Mouse (Mus musculus) cerebellum, adult 2 months (tissue): ENCODE measurements at regions not wholly inside any gene's neighbourhood (a gene's known extent, or its start where the extent isn't known, plus 50 kb on each side); places are given as distances from the start of the nearest gene placed in this dataset.

Source experiments
- DNase-seq, 2 experiments: peaks; one replicate each; pipeline ENCODE4 v3.0.0; 2021
- H3K27ac ChIP-seq: fragments of 200-500 bp; 2 replicates; pipeline ENCODE4 v1.5.1; 2012; ENCODE audit warnings: low read length, control low read depth, inconsistent platforms; ENCODE audit not compliant: insufficient read depth
- H3K27me3 ChIP-seq: fragments of 200-500 bp; 2 replicates; pipeline ENCODE4 v1.6.1; 2012; ENCODE audit warnings: inconsistent platforms, mild to moderate bottlenecking, low read length, moderate library complexity; ENCODE audit not compliant: control insufficient read depth, insufficient read depth
- H3K4me1 ChIP-seq: fragments of 200-500 bp; 2 replicates; pipeline ENCODE4 v1.6.1; 2011; ENCODE audit warnings: low read length; ENCODE audit not compliant: control insufficient read depth, insufficient read depth
- H3K4me3 ChIP-seq: fragments of 200-500 bp; replicated peaks from 2 replicates; pipeline ENCODE3; 2011; ENCODE audit warnings: mild to moderate bottlenecking, low read depth, low read length, control low read depth; ENCODE audit not compliant: insufficient read depth
- CTCF ChIP-seq: fragments of 200-500 bp; IDR thresholded peaks from 2 replicates; pipeline ENCODE4 v1.5.1; 2011; ENCODE audit warnings: low read depth, mild to moderate bottlenecking, control low read depth, low read length, moderate library complexity, borderline replicate concordance; ENCODE audit not compliant: insufficient read depth
- POLR2A ChIP-seq: fragments of 200-500 bp; IDR thresholded peaks from 2 replicates; pipeline ENCODE4 v1.6.1; 2011; ENCODE audit warnings: low read length, control low read depth, borderline replicate concordance; ENCODE audit not compliant: insufficient read depth
- WGBS: fragments of 180-500 bp; shearing (Covaris S2); methylation state at CpG from one replicate; pipeline ENCODE4 v1.1.7; 2018; 5-methylcytosine and 5-hydroxymethylcytosine counted together

GRCm38 (mm10) chrX:142488078-142488477 lies 97.7 kb upstream of the Acsl4 start:
- Histone ChIP-seq H3K27ac (no peak overlapping the region), H3K27me3 (no peaks in the 10 kb centered on the region), H3K4me1 (no peaks in the 10 kb centered on the region), H3K4me3 (no peak overlapping the region)
- 92% methylated on average over 4 of the region's 4 CpGs for WGBS
- DNase-seq: no peak
- no peak for TF ChIP-seq POLR2A
- no peak for TF ChIP-seq CTCF

GRCm38 (mm10) chrX:142490093-142490717 lies 99.9 kb upstream of the Acsl4 start:
- 72% methylated on average over 7 of the region's 8 CpGs for WGBS
- TF ChIP-seq CTCF: no peak
- TF ChIP-seq POLR2A: no peak
- no peaks in the 10 kb centered on the region for H3K27me3 ChIP-seq
- no peak for DNase-seq
- H3K4me1 ChIP-seq: no peaks in the 10 kb centered on the region
- H3K4me3 ChIP-seq: no peak overlapping the region
- no peak overlapping the region for H3K27ac ChIP-seq

DNA sequence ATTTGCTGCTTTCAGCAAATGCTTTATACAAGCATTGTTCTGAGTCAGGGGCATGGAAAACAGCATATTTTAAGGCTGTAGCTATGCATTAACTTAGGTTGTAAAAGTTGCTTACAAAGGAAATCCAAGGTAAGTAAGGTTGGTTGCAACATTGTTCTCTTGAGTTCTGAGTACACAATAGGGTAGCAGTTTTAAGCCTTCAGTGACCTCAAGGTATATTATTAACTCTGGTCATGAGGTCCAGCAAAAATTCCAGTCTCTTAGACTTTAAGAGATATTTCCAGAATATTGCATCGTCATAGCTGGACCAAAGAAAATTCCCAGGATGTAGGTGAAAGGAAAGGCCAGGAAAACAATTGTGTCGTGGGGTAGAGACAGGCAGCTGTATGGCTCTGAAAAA lies 110.8 kb upstream of the Acsl4 start:
- Histone ChIP-seq H3K27me3 (no peaks in the 10 kb centered on the region), H3K27ac (no peak overlapping the region), H3K4me1 (no peaks in the 10 kb centered on the region), H3K4me3 (no peak overlapping the region)
- no peak for DNase-seq
- 78% methylated on average over 2 of the region's 2 CpGs for WGBS
- TF ChIP-seq CTCF (no peak), POLR2A (no peak)

GRCm38 (mm10) chrX:142504962-142505361 lies 114.6 kb upstream of the Acsl4 start:
- no peak overlapping the region for H3K27ac ChIP-seq
- WGBS: 73% methylated on average over 2 of the region's 2 CpGs
- no peak for TF ChIP-seq POLR2A
- no peak for TF ChIP-seq CTCF
- no peak overlapping the region for H3K4me3 ChIP-seq
- H3K27me3 ChIP-seq: no peaks in the 10 kb centered on the region
- no peaks in the 10 kb centered on the region for H3K4me1 ChIP-seq
- DNase-seq: no peak

DNA sequence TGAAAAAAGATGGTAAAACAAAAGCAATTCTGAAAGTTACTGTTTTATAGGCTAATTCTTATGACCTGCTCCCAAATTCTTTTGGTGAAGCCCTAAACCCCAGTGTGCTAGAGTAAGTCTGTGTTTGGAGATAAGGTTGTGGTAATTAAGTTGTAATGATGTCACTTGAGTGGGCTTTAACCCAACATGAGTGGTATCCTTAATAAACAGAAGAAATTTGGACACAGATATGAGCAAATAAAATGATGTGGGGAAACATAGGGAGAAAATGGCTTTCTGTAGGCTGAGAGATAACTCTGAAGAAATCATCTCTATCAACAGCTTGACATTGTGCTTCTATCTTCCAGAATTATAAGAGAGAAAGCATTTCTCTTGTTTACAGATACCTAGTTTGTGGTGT lies 117.1 kb upstream of the Acsl4 start:
- Histone ChIP-seq H3K4me3 (no peak overlapping the region), H3K4me1 (no peaks in the 10 kb centered on the region), H3K27me3 (no peaks in the 10 kb centered on the region), H3K27ac (no peak overlapping the region)
- no peak for DNase-seq
- TF ChIP-seq CTCF: no peak
- no peak for TF ChIP-seq POLR2A

DNA sequence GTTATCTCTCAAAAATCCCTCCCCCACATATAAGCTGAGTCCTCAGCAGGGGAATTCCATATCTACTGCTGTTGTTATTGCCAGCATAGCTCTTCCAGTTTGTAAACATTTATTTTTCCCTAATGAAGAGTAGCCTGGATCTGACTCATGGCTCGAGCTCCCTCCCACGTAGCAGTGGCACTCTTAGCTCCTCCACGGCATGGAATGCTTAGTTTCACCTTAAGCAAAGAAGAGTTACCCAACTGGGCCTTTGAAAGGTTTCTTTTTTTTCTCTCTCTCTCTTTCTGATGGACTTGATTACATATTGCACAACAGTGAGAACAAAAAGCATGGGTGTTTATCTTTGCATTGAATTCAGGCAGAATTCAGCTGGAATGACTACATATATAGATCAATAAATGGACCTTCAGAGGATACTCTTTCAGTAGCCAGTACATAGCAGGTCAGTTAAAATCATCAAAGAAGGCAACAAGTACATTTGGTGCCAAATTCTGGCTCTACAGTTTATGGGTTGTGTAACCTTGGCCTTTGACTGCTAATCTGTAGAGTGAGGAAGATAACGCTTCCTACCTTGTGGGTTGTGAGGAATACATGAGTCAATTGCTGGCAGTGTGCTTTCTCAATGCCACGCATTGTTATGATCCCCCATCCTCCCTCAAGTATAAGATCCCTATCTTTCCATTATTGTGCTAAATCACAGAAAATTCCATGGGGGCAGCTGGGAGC lies 126.2 kb upstream of the Acsl4 start:
- 89% methylated on average over 5 of the region's 5 CpGs for WGBS
- no peaks in the 10 kb centered on the region for H3K4me1 ChIP-seq
- DNase-seq: no peak
- no peaks in the 10 kb centered on the region for H3K27me3 ChIP-seq
- TF ChIP-seq CTCF: no peak
- no peak for TF ChIP-seq POLR2A
- no peak overlapping the region for H3K27ac ChIP-seq
- no peak overlapping the region for H3K4me3 ChIP-seq

DNA sequence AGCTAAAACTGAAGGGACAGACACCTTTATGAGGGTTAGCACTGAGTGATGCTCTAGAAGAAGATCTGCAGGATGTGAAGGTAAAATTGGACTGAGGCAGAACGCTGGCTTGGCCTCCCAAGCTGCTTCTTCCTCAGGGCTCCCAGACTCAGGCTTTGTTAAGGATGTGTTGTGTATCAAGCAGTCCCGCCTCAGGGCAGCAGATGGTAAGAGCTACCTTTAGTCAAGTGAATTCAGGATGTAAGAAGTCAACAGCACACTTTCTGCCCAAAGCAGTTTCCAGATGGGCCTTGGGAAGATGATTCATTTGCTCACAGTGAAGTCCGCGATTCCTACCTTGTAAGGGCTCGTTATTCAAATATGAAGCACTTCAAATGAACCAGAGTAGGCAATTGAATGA lies 126.9 kb upstream of the Acsl4 start:
- no peak overlapping the region for H3K4me3 ChIP-seq
- WGBS: 90% methylated on average over 5 of the region's 5 CpGs
- H3K4me1 ChIP-seq: no peaks in the 10 kb centered on the region
- no peaks in the 10 kb centered on the region for H3K27me3 ChIP-seq
- no peak overlapping the region for H3K27ac ChIP-seq
- DNase-seq: no peak
- TF ChIP-seq POLR2A: no peak
- no peak for TF ChIP-seq CTCF

- no peak for DNase-seq
- TF ChIP-seq POLR2A (no peak), CTCF (no peak)
- Histone ChIP-seq H3K4me3 (no peak overlapping the region), H3K27me3 (no peaks in the 10 kb centered on the region), H3K4me1 (no peaks in the 10 kb centered on the region), H3K27ac (no peak overlapping the region)
- 83% methylated on average over 4 of the region's 4 CpGs for WGBS
Measured at GRCm38 (mm10) chrX:142521063-142521462, 130.7 kb upstream of the Acsl4 start.
